Mouse (Mus musculus) right cerebral cortex, postnatal 25 days (tissue): ENCODE data around the gene Dcn.

Source experiments
- DNase-seq: peaks from one replicate; pipeline ENCODE4 v3.0.0; 2022

The Dcn gene

DNA sequence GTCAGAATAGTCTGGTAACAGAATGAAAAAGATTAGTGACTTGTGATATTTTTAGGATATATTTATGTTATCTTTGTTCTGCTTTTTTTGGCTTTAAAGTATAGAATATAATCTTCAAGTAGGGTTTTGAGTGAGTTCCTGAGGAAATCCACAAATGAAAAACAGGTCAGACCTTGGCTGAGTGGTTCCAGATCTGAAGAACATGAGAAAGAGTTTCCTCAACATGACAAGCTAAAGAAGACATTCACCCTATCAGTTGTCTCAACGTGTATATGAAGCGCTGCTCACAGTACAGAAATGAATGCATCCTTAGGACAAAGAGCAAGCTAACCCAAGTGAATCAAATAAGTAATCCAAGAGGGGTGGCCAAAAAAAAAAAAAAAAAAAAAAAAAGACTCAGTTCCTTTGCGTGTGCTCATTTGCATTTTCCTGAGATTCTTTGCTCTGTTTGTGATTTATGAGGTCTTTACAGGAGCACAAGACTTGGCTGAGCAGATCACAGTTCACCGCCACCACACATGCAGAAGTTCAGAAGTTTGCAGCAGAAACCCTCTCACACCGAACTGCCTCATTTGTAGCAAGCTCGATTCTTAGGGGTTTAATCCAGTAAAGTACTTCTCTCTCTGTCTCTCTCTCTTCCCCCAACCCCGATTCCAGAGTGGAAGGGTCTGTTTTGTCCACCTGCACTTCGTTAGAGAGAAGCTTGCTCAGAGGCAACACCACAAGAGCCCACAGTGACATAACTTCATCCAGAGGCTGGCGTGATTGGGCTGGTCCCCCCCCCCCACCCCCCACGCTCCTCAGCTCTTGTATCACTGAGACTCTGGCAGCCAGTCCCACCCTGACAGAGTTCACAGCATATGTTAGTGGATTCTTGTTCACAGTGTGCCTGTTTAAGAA lies 85.8 kb downstream of the Dcn start, which contains the start of gene Lum:
Gene Lum (plus strand): TSS at position 172 of the 900 bp plus-strand sequence.
- DNase-seq, result no peak

DNA sequence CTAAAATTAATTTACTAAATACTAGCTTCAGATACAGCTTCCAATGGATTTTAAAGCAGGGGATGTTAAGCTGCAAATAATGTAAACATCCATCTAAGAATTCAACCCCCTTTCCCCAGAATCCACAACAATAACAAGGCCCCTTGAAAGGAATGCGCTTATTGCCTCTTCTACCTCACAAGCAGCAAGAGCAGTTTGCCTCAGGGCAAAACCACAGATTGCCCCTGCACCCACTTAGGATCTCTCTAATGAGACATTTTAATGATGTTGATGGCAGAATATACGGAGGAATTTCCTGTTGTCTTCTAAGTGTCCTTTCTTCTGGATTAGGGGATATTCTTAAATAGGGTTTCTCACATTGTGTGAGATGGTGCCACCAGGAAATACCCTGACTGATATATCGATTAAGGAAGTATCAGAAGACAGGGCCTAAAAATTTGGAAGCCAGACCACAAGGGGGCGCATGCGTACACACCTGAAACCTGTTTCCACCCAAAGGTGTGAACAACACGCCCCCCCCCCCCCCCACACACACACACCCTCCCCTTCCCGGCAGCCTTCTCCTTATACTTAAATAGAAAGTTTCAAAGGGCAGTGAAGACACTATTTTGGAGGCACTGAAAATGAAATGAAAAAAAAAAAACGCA lies 88.2 kb downstream of the Dcn start:
- no peak for DNase-seq
